Mouse (Mus musculus): ENCODE results near the gene Grip1.

Grip1 gene

DNA sequence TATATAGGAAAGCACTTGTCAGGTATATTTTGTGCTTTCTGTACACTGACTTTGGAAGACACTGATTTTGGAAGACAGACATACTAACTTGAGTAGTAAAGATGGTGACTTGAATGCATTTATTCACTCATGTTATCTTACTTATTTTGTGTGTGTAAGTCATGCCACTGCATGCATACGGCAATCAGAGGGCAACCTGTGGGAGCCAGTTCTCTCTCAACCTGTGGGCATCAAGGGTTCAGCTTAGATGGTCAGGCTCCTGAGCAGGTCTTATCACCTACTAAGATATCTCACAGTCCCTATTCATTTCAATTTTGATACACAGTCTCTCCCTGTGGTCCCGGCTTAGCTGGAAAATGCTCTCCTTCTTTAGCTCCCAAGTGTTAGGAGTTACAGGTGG is 5.4 kb downstream of the Grip1 start:
- no peak for DNase-seq (ENCODE audit: low spot score in 2 of 2)

DNA sequence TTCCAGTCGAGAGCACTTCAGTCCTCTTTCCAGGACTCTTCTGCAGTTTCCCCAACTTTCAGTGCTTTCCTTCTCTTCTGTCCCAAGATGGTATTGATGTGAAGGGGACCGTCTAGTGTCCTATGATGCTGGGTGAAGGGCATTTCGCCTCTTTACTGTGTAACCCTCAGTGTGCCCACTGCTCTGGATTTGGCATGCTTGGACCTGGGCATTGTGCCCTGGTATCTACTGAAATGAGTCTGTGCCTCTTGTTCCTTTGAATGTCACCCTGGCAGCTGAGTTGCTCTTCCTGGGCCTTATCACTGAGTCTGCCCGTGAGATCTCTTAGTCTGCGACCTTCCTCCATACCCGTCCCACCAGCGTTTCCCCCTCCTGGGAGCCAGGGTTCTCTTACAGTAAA is 9.7 kb downstream of the Grip1 start:
- DNase-seq (ENCODE audit: low spot score in 2 of 2): no peak

DNA sequence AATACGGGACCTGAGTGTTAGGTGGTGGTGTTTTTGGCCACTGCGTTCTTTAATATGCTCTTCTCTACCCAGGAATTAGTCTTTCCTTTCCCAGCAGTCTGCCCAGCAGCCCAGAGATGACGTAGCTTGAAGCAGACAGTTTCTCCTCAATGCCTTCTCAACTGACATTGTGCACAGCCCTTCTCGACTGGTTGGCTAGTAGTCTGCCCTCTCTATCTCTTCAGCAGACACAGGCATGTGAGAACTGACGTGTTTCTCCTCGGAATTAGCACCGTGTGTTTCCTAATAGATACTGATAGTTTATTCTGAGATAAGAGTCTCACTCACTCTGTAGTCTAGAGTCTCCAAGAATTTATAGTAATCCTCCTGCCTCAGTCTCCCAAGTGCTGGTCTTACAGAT is 10.2 kb downstream of the Grip1 start:
- no peak for DNase-seq (ENCODE audit: low spot score in 2 of 2)

DNA sequence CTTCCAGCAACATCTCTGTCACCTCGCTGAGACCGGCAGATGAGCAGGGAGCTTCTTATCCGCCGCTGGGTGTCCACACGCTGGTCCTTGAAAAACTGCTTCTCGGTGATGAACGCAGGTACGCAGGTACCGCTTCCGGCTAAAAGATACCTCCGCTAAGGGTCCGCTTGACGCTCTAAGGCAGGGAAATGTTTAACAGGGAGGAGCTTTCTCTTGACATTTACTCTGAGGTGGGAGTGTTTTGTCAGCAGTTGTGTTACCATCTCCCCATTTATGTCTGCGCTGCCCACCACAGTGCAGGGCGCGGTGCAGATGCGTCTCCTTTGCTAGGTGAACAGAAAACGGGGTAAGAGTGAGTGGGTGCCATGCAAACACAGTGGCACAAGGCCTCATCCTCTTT is 14.3 kb downstream of the Grip1 start:
- DNase-seq (ENCODE audit: low spot score in 2 of 2): no peak

DNA sequence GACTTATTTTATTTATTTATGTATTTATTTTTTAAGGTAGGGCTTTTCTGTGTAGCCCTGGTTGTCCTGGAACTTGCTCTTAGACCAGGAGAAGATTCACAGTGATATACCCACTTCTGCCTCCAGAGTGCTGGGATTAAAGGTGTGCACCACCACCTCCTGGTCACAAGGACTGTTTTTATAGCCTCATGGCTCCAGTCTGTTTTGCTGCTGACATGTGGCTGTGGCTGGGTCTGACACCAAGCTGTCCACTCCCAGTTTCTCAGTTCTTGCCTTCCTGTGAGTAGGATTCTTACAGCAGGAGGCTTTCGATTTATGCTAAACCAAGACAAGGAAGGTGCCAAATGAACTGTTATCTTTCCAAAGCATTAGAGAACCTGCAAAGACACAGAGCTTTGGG is 16.5 kb downstream of the Grip1 start:
- DNase-seq (ENCODE audit: low spot score in 2 of 2): no peak

DNA sequence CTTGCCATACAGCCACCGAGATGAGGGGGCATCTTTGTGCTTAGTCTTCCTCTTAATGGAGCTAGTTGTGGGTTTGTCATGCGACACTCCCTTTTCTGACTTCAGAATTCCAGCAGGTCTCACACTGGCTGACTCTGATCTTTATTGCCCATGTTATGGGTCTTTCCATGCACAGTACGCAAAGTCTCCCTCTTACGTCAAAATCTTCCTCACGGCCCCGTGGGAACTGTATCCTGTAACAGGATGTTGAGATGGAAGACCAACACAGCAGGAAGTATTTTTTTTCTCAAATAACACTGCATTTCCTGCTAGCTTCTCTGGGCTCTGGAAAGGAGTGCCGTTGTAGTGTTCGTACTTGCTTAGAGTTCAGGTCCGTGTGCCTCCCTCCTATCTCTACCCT is 21.5 kb downstream of the Grip1 start:
- no peak for DNase-seq (ENCODE audit: low spot score in 2 of 2)

DNA sequence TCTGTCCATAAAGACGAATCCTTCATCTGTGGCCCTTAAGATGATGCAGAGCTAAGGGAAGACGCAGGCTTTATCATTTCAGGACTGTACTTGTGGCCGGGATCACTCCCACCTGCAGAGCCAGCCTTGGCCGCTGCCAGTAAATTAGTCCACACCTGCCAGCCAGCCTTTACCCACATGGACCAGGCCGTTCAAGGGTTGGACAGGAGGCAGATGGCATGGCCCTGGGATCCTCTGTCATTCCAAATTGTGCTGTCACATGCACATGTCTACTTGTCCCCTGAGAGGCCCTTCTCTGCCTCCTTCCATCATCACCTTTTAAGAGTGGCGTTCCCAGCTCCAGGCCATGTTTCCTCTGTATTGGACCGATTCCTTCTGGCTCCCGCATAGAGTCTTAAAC is 24.0 kb downstream of the Grip1 start:
- no peak for DNase-seq (ENCODE audit: low spot score in 2 of 2)

DNA sequence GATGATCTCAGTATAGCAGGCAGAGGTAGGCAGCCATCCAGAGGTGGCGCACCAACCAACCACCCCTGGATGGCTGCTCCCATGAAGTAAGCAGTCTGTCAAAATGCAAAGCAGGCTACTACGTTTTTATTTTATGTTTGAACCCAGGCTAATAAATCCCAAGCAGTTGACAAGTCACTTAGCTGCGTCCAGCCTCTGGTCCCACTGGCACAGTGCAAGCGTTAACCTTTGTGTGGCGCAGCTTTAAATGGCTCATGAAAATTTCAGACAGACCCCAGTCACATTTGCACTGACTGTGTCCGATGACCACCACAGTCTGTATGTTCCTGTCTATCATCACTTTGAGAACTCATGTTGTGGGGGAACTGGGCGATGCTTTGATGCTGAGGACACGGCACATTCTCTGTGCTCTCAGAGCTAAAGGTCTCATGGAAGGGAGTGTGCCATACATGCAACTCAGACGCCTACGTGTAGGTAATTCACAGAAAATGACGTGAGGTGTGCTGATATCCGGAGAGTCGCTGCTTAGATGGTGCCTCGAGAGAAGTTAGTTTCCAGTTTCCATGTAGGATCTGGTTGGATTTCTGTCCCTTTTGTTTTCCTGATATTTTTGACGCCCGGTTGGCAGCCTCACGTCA is 29.6 kb downstream of the Grip1 start:
- no peak for DNase-seq (ENCODE audit: low spot score in 2 of 2)

DNA sequence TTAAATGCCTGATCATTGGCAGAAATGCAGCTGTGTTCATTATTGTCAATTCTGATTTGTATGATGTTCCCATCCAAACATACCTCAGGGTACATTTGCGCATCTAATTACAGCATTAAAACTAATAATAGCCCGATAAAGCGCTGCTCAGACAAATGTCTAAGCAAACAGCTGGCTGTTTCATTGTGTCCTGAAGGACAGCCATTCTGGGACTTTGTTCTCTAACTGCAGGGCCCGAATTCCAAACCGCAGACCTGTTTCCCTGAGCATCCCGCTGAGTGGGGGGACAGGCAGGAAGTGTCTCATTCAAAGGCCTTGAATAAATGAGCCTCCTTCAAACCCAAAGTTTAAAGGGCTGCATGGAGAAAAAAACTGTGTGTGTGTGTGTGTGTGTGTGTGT is 30.1 kb downstream of the Grip1 start:
- DNase-seq (ENCODE audit: low spot score in 2 of 2): no peak

DNA sequence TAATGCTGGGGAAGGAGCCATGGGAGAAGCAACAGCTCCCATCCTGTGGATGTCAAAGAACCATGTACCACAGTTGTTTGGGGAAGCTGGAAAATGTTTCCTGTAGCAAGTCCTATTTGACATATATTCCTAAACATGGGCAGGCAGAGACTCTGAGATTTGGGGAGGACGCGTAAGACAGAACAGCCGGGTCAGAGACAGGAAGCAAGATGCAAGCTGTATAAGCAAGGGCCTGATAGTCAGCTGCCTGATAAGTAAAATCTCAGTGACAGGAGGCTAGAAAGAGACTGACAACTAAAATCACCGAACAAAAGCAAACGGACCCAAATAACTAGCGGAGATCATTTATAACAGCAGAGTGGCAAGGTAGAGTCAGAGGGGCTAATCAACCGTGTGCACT is 33.3 kb downstream of the Grip1 start:
- DNase-seq (ENCODE audit: low spot score in 2 of 2): no peak

DNA sequence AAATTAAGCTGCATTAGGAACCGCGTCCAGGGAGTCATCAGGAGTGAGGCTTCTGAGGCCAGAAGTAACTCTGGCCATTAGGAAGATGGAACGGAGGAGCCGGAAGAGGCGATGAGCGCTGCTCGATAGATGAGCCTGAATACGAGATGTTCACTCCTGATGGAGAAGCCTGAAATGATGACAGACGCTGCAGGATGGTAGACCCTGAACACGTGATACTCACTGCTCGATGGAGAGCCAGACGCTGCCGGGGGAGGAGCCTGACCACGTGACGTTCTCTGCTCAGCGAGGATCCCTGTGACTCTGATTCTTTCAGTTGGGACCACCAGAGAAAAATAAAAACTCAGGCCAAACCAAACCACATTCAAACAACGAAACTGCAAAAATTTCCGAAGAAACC is 37.2 kb downstream of the Grip1 start:
- no peak for DNase-seq (ENCODE audit: low spot score in 2 of 2)

DNA sequence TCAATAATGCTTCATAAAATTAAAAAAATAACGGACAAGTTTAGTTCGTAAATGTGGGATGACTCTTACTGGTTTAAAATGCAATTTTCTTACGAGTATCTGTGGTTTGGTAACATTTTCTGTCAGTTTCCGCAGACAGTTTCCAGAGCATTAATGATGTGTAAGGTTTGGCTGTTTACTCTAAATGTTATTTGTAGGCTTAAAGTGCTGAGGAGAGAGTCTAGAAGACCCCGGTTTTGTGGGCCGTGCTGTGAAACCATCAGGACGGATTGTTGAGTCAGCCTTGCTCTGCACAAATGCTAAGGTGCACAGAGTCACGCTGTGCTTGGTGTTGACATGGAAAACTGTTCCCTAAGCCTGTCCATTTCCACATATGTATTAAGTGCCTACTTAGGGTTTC is 41.7 kb downstream of the Grip1 start:
- DNase-seq (ENCODE audit: low spot score in 2 of 2): no peak

DNA sequence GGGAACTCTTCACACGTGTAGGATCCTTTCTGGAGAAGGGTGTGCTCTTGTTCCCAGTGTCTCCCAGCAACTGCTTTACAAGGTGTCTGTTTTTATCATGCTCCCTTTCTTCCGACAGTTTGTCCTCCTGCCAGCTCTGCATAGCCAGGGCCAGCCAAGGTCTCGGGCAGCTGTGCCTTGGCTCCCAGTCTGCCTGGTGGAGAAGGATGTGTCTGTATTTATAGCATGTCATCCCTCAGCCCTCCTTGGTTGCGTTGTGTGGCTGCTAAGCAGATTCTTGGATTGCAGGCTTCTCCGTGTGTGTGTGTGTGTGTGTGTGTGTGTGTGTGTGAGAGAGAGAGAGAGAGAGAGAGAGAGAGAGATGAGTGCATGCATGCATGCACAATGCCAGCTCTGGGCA is 42.6 kb downstream of the Grip1 start:
- no peak for DNase-seq (ENCODE audit: low spot score in 2 of 2)

DNA sequence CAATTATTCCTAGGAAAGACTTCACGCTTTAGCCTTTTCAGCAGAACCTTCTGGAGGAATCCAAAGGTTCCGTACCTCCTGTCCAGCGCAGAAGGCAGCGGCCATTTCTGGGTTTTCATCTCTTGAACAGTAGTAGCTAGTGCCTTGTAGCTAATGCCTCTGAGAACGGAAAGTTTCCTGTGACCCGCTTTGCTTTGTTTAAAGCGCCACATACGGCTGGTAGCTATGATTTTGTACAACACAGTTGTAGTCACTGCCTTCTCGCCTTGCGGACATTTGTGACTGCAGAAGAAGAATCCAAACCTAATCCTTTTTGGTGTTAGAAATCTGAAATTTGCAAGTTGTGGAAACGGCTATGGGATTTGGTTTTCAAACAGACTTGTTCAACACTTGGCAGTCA is 68.1 kb downstream of the Grip1 start:
- no peak for DNase-seq (ENCODE audit: low spot score in 2 of 2)

DNA sequence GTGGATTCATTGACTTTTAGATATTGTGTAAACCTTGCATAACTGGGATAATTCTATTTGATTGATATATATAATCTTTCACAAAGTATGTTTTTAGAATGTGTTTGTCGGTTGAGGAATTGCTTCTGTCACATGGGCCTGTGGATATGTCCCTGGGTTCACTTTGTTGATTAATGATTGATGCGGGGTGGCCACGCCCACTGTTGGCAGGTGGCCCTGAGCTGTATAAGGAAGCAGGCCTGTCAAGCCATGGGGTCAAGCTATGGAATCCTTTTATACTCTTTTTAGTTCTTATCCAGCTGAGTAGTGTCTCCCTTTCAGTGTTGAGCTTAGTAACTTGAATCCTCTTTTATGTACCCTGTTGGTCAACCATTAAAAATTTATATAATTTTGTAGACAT is 72.1 kb downstream of the Grip1 start:
- no peak for DNase-seq (ENCODE audit: low spot score in 2 of 2)

DNA sequence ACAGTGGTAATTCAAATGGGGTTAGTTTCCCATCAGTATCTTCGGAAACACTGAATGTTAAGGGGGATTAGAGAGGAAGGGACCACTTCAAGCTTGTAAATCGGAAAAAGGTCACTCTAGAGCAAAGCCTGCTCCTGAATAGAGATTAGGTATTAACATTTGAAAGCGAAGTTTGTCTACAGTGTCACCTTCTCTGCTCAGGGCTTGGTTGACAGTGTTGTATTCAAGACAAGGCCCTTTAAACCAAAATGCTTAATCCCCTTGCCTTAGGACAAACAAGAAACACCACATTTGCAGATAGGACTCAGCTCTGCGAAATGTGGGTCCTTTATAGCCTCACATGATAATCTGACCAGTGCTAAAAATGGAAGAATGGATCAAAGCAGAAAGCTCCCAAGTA is 81.2 kb downstream of the Grip1 start:
- DNase-seq (ENCODE audit: low spot score in 2 of 2): no peak

DNA sequence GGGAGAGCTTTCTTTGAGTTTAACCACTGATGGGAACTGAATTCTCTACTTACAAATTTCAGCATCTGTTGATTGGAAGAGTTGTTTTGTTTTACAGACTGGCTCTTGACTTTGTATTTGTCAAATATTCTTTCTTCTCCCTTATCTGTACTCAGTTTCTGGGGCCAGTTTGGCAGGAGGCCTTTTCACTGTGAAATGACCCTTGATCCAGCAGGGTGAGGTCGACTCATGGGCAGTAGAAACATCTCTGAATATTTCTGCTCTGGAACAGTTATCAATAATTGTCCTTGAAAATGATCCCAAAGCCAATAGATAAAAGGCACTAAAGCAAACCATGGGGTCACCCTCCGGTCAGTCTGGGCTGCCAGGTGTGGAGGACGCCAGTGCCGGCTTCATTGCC is 88.0 kb downstream of the Grip1 start:
- DNase-seq (ENCODE audit: low spot score in 2 of 2): no peak

DNA sequence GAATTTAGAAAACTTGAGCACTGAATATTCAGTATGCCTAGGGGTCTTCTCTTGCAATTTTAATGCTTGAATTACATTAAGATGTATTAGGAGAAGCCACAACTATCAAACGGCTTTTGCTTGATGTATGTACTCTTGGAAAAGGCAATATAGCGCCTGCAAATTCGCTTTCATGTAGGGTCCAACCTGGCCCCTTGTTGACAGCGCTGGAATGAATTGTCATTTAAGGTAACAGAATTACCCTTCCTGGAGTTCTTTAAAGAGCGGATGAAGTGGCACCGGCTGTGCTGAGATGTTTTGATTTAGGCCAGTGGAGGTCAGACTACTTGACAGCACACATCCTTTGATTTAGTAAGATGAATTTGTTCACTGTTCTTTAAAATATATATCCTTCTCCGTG is 90.1 kb downstream of the Grip1 start:
- no peak for DNase-seq (ENCODE audit: low spot score in 2 of 2)

DNA sequence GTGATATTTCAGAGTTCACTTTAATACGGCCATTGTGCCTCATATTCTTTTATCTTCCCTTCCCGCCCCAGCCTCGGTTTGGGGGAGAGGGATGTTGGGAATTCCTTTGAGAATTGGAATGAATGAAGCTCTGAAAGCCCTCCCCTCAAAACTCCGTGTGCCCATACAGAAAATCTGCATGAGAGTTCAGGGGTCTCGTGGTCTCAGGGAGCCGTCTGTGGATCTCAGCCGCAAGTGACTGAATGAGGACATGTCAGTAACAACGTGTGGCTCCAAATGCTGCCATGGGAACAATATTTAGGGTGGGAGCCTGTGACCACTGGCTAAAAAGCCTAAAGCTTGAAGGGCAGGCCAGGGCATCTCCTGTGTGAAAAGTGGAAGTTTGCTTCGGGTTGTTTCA is 91.1 kb downstream of the Grip1 start:
- no peak for DNase-seq (ENCODE audit: low spot score in 2 of 2)

DNA sequence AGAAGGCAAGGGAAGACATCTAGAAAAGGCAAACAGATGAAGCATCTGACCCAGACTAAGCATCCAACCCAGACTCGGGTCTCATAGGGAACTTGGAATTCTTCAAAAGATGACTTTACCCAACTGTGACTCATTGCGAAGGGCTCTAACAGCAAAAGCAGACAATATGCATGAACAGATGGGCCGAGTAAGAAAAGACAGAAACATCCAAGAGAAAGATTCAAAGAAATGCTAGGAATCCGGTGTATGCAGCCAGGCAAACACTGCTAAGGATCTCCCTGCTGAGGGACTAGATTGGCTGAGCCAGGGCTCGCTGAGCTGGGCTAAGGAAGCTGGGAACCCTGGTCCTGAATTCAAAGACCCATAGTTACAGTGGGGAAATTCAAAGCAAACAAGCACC is 94.2 kb downstream of the Grip1 start:
- no peak for DNase-seq (ENCODE audit: low spot score in 2 of 2)

DNA sequence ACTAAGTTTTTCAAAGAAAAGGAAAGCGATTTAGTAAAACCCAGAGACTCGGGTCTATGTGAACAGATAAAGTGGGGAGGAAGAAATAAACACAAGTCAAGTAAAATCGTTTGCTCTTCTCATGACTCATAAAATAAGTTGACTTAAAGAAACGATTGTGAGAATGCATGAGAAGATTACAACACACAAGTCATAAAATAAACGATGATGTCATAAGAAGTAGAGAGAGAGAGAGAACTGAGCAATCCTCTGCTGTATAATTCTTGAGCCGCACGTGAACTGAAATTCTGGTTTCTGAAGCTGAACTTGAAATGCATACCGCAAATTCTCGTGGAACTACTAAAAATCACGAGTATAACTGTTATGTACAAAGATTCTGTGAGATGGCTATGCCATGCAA is 95.1 kb downstream of the Grip1 start:
- DNase-seq (ENCODE audit: low spot score in 2 of 2): no peak

DNA sequence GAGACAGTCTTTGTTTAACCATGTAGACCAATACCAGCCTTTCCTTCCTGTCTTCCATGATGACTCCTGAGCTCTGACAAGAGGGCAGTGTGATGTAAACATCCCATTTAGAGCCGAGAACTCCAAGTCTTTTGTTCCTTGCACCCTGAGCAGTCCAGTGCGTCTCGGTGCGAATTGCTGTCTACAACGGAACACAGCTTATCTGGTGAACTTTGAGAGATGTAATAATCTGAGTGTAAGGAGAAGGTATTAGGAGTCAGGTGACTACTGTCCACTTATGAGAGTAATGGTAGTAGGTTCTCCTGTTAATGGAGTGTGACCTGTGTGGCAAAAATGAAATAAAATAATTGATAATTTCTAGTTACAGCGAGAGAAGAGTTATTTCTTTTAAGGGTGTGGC is 97.0 kb downstream of the Grip1 start:
- no peak for DNase-seq (ENCODE audit: low spot score in 2 of 2)

DNA sequence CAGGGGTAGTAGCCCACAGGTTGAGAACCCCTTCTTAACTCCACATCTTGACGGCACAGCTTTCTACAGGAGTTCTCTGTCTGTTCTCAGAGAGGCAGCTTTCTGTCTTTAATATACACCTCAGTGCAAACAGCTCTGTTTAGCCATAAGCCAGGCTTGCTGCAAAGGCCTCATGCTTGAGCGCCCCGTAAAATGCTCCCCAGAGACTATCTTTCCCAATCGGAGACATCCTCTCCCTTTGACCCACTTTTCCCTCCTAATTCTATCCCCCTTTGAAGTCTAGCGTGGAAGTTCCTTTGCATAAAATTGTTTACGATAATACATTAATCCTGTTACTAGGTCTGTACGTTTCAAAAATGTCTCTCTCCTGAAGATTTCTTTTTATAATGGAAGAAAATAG is 102.7 kb downstream of the Grip1 start:
- DNase-seq (ENCODE audit: low spot score in 2 of 2): no peak

DNA sequence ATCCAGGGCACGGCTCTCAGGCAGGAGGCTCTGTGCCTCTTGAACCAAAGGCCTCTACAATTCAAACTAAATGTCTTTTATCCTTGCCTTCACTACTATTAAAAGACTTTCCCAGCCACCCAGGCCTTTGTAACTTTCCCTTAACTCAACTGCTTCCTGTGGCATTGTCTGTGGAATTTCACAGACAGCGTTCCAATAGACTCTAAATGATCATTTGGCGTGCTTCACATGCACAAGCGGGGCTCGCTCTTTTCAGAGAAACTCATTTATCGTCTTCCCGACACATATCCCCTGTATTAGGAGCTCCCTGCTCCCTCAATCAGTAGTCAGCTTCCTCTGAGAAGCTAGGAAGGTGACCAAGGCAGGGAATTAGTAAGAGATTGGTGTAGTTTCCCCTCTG is 104.8 kb downstream of the Grip1 start:
- DNase-seq (ENCODE audit: low spot score in 2 of 2): no peak

DNA sequence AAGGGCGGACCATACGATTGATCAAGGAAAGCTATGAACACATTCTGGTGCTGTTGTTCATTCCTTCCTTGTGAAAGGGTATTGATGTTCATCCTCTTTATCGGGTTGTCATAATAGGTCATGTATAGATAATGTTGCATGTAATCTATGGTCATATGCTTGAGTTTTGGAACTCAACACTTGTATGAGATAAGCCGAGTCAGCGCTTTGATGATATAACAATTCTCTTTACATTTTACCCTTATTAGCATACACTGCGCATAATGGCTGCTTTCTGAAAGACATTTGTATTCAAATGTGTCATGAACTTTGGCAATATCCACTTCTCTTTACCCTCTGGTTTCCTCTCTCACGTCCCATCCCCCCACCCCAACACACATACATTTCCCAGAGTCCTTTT is 111.2 kb downstream of the Grip1 start:
- DNase-seq (ENCODE audit: low spot score in 2 of 2): no peak
